Mouse (Mus musculus): ENCODE data around the gene 3110082I17Rik.

3110082I17Rik gene

GRCm38 (mm10) chr5:139418633-139419032, 41.7 kb downstream of the 3110082I17Rik start:
- DNase-seq (ENCODE audit: low spot score in 2 of 2) = no peak

- no peak for DNase-seq (ENCODE audit: low spot score in 2 of 2)
Measured at GRCm38 (mm10) chr5:139418110-139418509, 42.2 kb downstream of the 3110082I17Rik start.

GRCm38 (mm10) chr5:139417480-139417879, 42.8 kb downstream of the 3110082I17Rik start:
- DNase-seq (ENCODE audit: low spot score in 2 of 2) = no peak

- no peak for DNase-seq (ENCODE audit: low spot score in 2 of 2)
Measured at GRCm38 (mm10) chr5:139416942-139417341, 43.4 kb downstream of the 3110082I17Rik start.

- DNase-seq (ENCODE audit: low spot score in 2 of 2) = no peak
Measured at GRCm38 (mm10) chr5:139415001-139415400, 45.3 kb downstream of the 3110082I17Rik start.

GRCm38 (mm10) chr5:139413545-139413944, 46.8 kb downstream of the 3110082I17Rik start:
- no peak for DNase-seq (ENCODE audit: low spot score in 2 of 2)

GRCm38 (mm10) chr5:139411665-139412314, 48.5 kb downstream of the 3110082I17Rik start:
- no peak for DNase-seq (ENCODE audit: low spot score in 2 of 2)

GRCm38 (mm10) chr5:139411117-139411516, 49.2 kb downstream of the 3110082I17Rik start:
- DNase-seq (ENCODE audit: low spot score in 2 of 2) = no peak

GRCm38 (mm10) chr5:139410056-139410455, 50.3 kb downstream of the 3110082I17Rik start:
- DNase-seq (ENCODE audit: low spot score in 2 of 2) = no peak

GRCm38 (mm10) chr5:139409412-139409811, 50.9 kb downstream of the 3110082I17Rik start:
- DNase-seq (ENCODE audit: low spot score in 2 of 2) = no peak

GRCm38 (mm10) chr5:139408511-139408910, 51.8 kb downstream of the 3110082I17Rik start:
- no peak for DNase-seq (ENCODE audit: low spot score in 2 of 2)

GRCm38 (mm10) chr5:139407121-139407885, 53.0 kb downstream of the 3110082I17Rik start:
- DNase-seq (ENCODE audit: low spot score in 2 of 2) = no peak

- no peak for DNase-seq (ENCODE audit: low spot score in 2 of 2)
Measured at GRCm38 (mm10) chr5:139405953-139406352, 54.4 kb downstream of the 3110082I17Rik start.

- no peak for DNase-seq (ENCODE audit: low spot score in 2 of 2)
Measured at GRCm38 (mm10) chr5:139405478-139405877, 54.8 kb downstream of the 3110082I17Rik start.

- no peak for DNase-seq (ENCODE audit: low spot score in 2 of 2)
Measured at GRCm38 (mm10) chr5:139404801-139405401, 55.4 kb downstream of the 3110082I17Rik start, which contains the start of gene C130050O18Rik. TSS of gene C130050O18Rik (plus strand) at chr5:139405280.

- no peak for DNase-seq (ENCODE audit: low spot score in 2 of 2)
Measured at GRCm38 (mm10) chr5:139403692-139404260, 56.6 kb downstream of the 3110082I17Rik start.

- no peak for DNase-seq (ENCODE audit: low spot score in 2 of 2)
Measured at GRCm38 (mm10) chr5:139402106-139402505, 58.2 kb downstream of the 3110082I17Rik start.

- no peak for DNase-seq (ENCODE audit: low spot score in 2 of 2)
Measured at GRCm38 (mm10) chr5:139399991-139400390, 60.3 kb downstream of the 3110082I17Rik start.

GRCm38 (mm10) chr5:139398786-139399185, 61.5 kb downstream of the 3110082I17Rik start:
- DNase-seq (ENCODE audit: low spot score in 2 of 2) = no peak

- peak; percentile 87 for DNase-seq (ENCODE audit: low spot score in 2 of 2)
Measured at GRCm38 (mm10) chr5:139397959-139398753, 62.2 kb downstream of the 3110082I17Rik start.

- no peak for DNase-seq (ENCODE audit: low spot score in 2 of 2)
Measured at GRCm38 (mm10) chr5:139397359-139397916, 62.9 kb downstream of the 3110082I17Rik start.

All from frontal cortex, postnatal 10 days (tissue).